In genomic region chr10:116581369-116581718, GRCm38 (mm10) we compare ENCODE assay signal across 8 mouse cellular contexts. TPM values are rescaled to one million over a fixed set of nuclear protein-coding genes. Genes with fewer than 3 reads are reported as not detected.
A peak's percentile ranks its signal among the peaks of the same experiment; 100 is the strongest.
DNase-seq lines count a peak whose midpoint lies in the region; ATAC-seq lines count a peak whose summit lies in the region.

Cnot2 (minus strand) TSS chr10:116581511.

- H3K9me3 ChIP-seq in hindbrain, embryonic 16.5 days (ENCODE audit: control insufficient read depth, low read length): no peaks in the 10 kb centered on the region

- peaks cover 9% of the 10 kb centered on the region for H3K36me3 ChIP-seq in hindbrain, embryonic 16.5 days (ENCODE audit: control insufficient read depth, insufficient read depth, low read length)
- peaks cover 8% of the 10 kb centered on the region; the same call in 1 of the 2 replicates for H3K36me3 ChIP-seq in macrophage (ENCODE audit: inconsistent target)

- WGBS in hindbrain, embryonic 16.5 days: under 1% methylated on average over 40 of the region's 47 CpGs
- WGBS in macrophage (ENCODE audit: missing documents): 0% methylated on average over 22 of the region's 47 CpGs

- peak within 1 kb of the TSS; percentile 97 for H3K9ac ChIP-seq in hindbrain, embryonic 16.5 days (ENCODE audit: low read depth, low read length)

- H3K4me1 ChIP-seq in hindbrain, embryonic 16.5 days (ENCODE audit: control insufficient read depth, insufficient read depth, low read depth, low read length): peaks cover 10% of the 10 kb centered on the region

- H3K4me2 ChIP-seq in hindbrain, embryonic 16.5 days (ENCODE audit: low read length): peak within 1 kb of the TSS; percentile 73

- peak within 1 kb of the TSS; percentile 98 for H3K27ac ChIP-seq in hindbrain, embryonic 16.5 days (ENCODE audit: low read depth, low read length)
- peak within 1 kb of the TSS; percentile 55 for H3K27ac ChIP-seq in macrophage

- peak; percentile 89 for DNase-seq in T-cell, adult 2 months (ENCODE audit: low spot score)
- peak; percentile 97 for DNase-seq in cerebellum, postnatal 36 days
- DNase-seq in gastrocnemius, adult 18-20 months (ENCODE audit: low spot score): peak; percentile 94
- peak; percentile 96 for DNase-seq in left cerebral cortex, adult 18-20 months (ENCODE audit: low spot score in 2 of 2)
- DNase-seq in right cerebral cortex, adult 18-20 months: peak; percentile 93
- peak; percentile 71 for DNase-seq in urinary bladder, postnatal 10 days (ENCODE audit: low spot score)

- no peaks in the 10 kb centered on the region for H3K27me3 ChIP-seq in hindbrain, embryonic 16.5 days (replicated peaks; ENCODE audit: control insufficient read depth, insufficient read depth, low read length)

- H3K79me2 ChIP-seq in macrophage (ENCODE audit: inconsistent target): peaks cover 48% of the 10 kb centered on the region

- H3K4me3 ChIP-seq in hindbrain, embryonic 16.5 days (ENCODE audit: low read length): peak within 1 kb of the TSS; percentile 79
- H3K4me3 ChIP-seq in macrophage (ENCODE audit: inconsistent target): peak within 1 kb of the TSS; percentile 85

- peak; percentile 89 for ATAC-seq in hindbrain, embryonic 16.5 days

RNA-seq across cellular contexts. Expression of gene Cnot2, which starts in this region (rescaled TPM):
- 10 to 100 TPM; 31.2 to 33.9 TPM for total RNA-seq in gastrocnemius, adult 18-20 months (2021)
- 76.3 and 87.7 TPM in 2 replicates for polyA plus RNA-seq in hindbrain, embryonic 16.5 days (2015; fragmentation: Nextera tagmentation; extraction: Ambion mirVana)
- total RNA-seq in left cerebral cortex, adult 18-20 months (2021): 10 to 100 TPM; 76.3 to 84.9 TPM
- total RNA-seq in macrophage (2018; cell fraction: chromatin; rRNA removed): 100 to 1,000 TPM in 8 of 26 experiments, 10 to 100 TPM in 18; 59.3 to 121 (median 95.0) TPM
- total RNA-seq in macrophage (2018; cell fraction: cytosol; rRNA removed): 10 to 100 TPM; 31.5 to 49.4 (median 43.6) TPM
- 10 to 100 TPM; 38.6 to 90.1 (median 55.7) TPM for total RNA-seq in macrophage (2018; cell fraction: nucleus; rRNA removed)
- 35.6 to 51.4 TPM (median 39.4 TPM) in 3 replicates for polyA plus RNA-seq in macrophage (2018)

Comparison
In these comparisons a context has a peak if more than half of its experiments do, and no peak if none do; other contexts are left out.
1. Peak in every context shown above with its lines: DNase-seq, ATAC-seq, H3K4me3 ChIP-seq and H3K27ac ChIP-seq.